8 mouse cellular contexts compared by ENCODE assay signal in genomic region chr15:103190531-103191462, GRCm38 (mm10). TPM values are rescaled to one million over a fixed set of nuclear protein-coding genes. Genes with fewer than 3 reads are reported as not detected.
DNase-seq lines count a peak whose midpoint lies in the region; TF ChIP-seq lines count a peak whose summit lies in the region.

No protein-coding gene starts in this region.

- peak; percentile 77 for TF ChIP-seq CTCF in bone marrow, adult 2 months (IDR thresholded peaks at IDR 0.05; ENCODE audit: control insufficient read depth, insufficient read depth, low read length)

- TF ChIP-seq POLR2A in bone marrow, adult 2 months (IDR thresholded peaks at IDR 0.05; ENCODE audit: borderline replicate concordance, control insufficient read depth, low read depth, low read length), result no peak

- peak; percentile 49 to 73 for DNase-seq in heart, postnatal 14 days
- no peak for DNase-seq in heart, postnatal 25 days (ENCODE audit: low spot score)
- DNase-seq in spleen, postnatal 4 days (ENCODE audit: low spot score in 2 of 2), result peak; percentile 39 to 80
- no peak for DNase-seq in spleen, postnatal 36 days (ENCODE audit: low spot score in 2 of 2)
- peak; percentile 67 to 68 for DNase-seq in kidney, postnatal 25 days
- DNase-seq in retina, embryonic 14.5 days (ENCODE audit: low spot score), result peak; percentile 69
- no peak for DNase-seq in urinary bladder, postnatal 10 days (ENCODE audit: low spot score)

- H3K4me3 ChIP-seq in bone marrow, adult 2 months (replicated peaks; ENCODE audit: control insufficient read depth, low read depth, low read length), result no peak overlapping the region

- H3K27ac ChIP-seq in bone marrow, adult 2 months (ENCODE audit: control insufficient read depth, insufficient read depth, low read depth, low read length, poor library complexity), result no peak overlapping the region

- intact Hi-C loops in heart, postnatal 14 days (cut with DNase I), result no loop called here
- intact Hi-C loops in heart, postnatal 25 days (cut with DNase I), result no loop called here

- no peaks in the 10 kb centered on the region for H3K4me1 ChIP-seq in bone marrow, adult 2 months (ENCODE audit: control insufficient read depth, insufficient read depth, low read length)

- WGBS in bone marrow, adult 2 months, result 61% methylated on average over 10 of the region's 10 CpGs

RNA-seq across cellular contexts. Expression of gene Smug1, which starts 23.9 kb away (rescaled TPM):
- total RNA-seq in heart, postnatal 14 days (2021), result 10 to 100 TPM; 13.5 to 14.0 TPM
- total RNA-seq in heart, postnatal 25 days (2021), result 10 to 100 TPM; 12.2 to 14.1 TPM
- 3.0 and 3.9 TPM in 2 replicates for polyA plus RNA-seq in bone marrow, adult 2 months (2011; ENCODE audit: insufficient read depth, insufficient read length, low replicate concordance, missing spikeins)

RNA-seq across cellular contexts. Expression of gene Cbx5, which starts 48.8 kb away (rescaled TPM):
- total RNA-seq in heart, postnatal 14 days (2021), result 10 to 100 TPM; 54.6 to 65.4 TPM
- 10 to 100 TPM; 55.9 to 63.9 TPM for total RNA-seq in heart, postnatal 25 days (2021)
- polyA plus RNA-seq in bone marrow, adult 2 months (2011; ENCODE audit: insufficient read depth, insufficient read length, low replicate concordance, missing spikeins), result 178 and 226 TPM in 2 replicates

RNA-seq across cellular contexts. Expression of gene Hnrnpa1, which starts 49.4 kb away (rescaled TPM):
- 100 to 1,000 TPM; 174 to 180 TPM for total RNA-seq in heart, postnatal 14 days (2021)
- total RNA-seq in heart, postnatal 25 days (2021), result 100 to 1,000 TPM; 133 to 153 TPM
- polyA plus RNA-seq in bone marrow, adult 2 months (2011; ENCODE audit: insufficient read depth, insufficient read length, low replicate concordance, missing spikeins), result 406 and 641 TPM in 2 replicates

Comparison
In these comparisons a context has a peak if more than half of its experiments do, and no peak if none do; other contexts are left out.
1. DNase-seq: peak in heart, postnatal 14 days (2 of 2), spleen, postnatal 4 days (2 of 2), kidney, postnatal 25 days (2 of 2) and retina, embryonic 14.5 days (single experiment); none in heart, postnatal 25 days (single experiment), spleen, postnatal 36 days (0 of 2) and urinary bladder, postnatal 10 days (single experiment).